Mouse (Mus musculus) ES-E14 (cell line): ENCODE measurements at regions not wholly inside any gene's neighbourhood (a gene's known extent, or its start where the extent isn't known, plus 50 kb on each side); places are given as distances from the start of the nearest gene placed in this dataset.

ENCODE experiments used
- DNase-seq: peaks from one replicate; pipeline ENCODE4 v3.0.0-alpha.2; 2013; ENCODE audit warnings: low read depth, low spot score
- H3K27ac ChIP-seq: 2 replicates; pipeline ENCODE4 v1.5.1; 2012; ENCODE audit warnings: low read depth, mild to moderate bottlenecking, low read length, moderate library complexity, mixed read lengths; ENCODE audit not compliant: poor library complexity, insufficient read depth, severe bottlenecking
- H3K36me3 ChIP-seq: 2 replicates; pipeline ENCODE4 v1.6.1; 2012; ENCODE audit warnings: mild to moderate bottlenecking, low read length, moderate library complexity, mixed read lengths; ENCODE audit not compliant: control insufficient read depth, poor library complexity, insufficient read depth, severe bottlenecking
- H3K4me1 ChIP-seq, 2 experiments: fragments of 150-350 bp in 1 of 2; sonication (generic) in 1 of 2; 2 replicates each; pipeline ENCODE4 v1.6.1; 2012; ENCODE audit warnings: low read length in 2 of 2, mild to moderate bottlenecking in 1 of 2, mixed read lengths in 1 of 2; ENCODE audit not compliant: control insufficient read depth in 2 of 2, insufficient read depth in 2 of 2, poor library complexity in 1 of 2
- H3K4me3 ChIP-seq, 2 experiments: fragments of 150-350 bp in 1 of 2; sonication (generic) in 1 of 2; 2 replicates each; pipeline ENCODE4 v1.5.1; 2012; ENCODE audit warnings: low read length in 2 of 2, low read depth in 1 of 2, mild to moderate bottlenecking in 1 of 2, mixed read lengths in 1 of 2; ENCODE audit not compliant: insufficient read depth in 1 of 2, poor library complexity in 1 of 2, severe bottlenecking in 1 of 2
- H3K9ac ChIP-seq: 2 replicates; pipeline ENCODE4 v1.6.1; 2012; ENCODE audit warnings: low read depth, mild to moderate bottlenecking, low read length, mixed read lengths; ENCODE audit not compliant: poor library complexity, insufficient read depth, severe bottlenecking
- H3K9me3 ChIP-seq: fragments of 150-350 bp; sonication (generic); 2 replicates; pipeline ENCODE4 v1.6.1; 2012; ENCODE audit warnings: low read depth, mild to moderate bottlenecking, low read length; ENCODE audit not compliant: control insufficient read depth, insufficient read depth
- CHD2 ChIP-seq: IDR thresholded peaks from 2 replicates; pipeline ENCODE4 v1.6.1; 2014; ENCODE audit warnings: mild to moderate bottlenecking, low read depth, low read length, inconsistent platforms
- HCFC1 ChIP-seq: IDR thresholded peaks from 2 replicates; pipeline ENCODE4 v1.6.1; 2012; ENCODE audit warnings: low read length, inconsistent platforms, borderline replicate concordance; ENCODE audit not compliant: insufficient read depth
- MAFK ChIP-seq: IDR thresholded peaks from 2 replicates; pipeline ENCODE4 v1.6.1; 2014; ENCODE audit warnings: mild to moderate bottlenecking, low read depth, low read length, inconsistent platforms; ENCODE audit not compliant: insufficient read depth
- ZC3H11A ChIP-seq: IDR thresholded peaks from 2 replicates; pipeline ENCODE4 v1.6.1; 2012; ENCODE audit warnings: low read depth, mild to moderate bottlenecking, inconsistent platforms, low read length, borderline replicate concordance
- ZNF384 ChIP-seq: IDR thresholded peaks from 2 replicates; pipeline ENCODE4 v1.6.1; 2012; ENCODE audit warnings: low read depth, low read length, inconsistent platforms
- in situ Hi-C, 2 experiments: fragments of 600-800 bp; cut with MboI; formaldehyde crosslinking; loops; one replicate each; pipeline ENCODE4 v1.15.1; 2025; ENCODE audit warnings: low sequenced_read_pairs in 2 of 2, inconsistent platforms in 1 of 2; ENCODE audit not compliant: unreplicated experiment in 2 of 2

DNA sequence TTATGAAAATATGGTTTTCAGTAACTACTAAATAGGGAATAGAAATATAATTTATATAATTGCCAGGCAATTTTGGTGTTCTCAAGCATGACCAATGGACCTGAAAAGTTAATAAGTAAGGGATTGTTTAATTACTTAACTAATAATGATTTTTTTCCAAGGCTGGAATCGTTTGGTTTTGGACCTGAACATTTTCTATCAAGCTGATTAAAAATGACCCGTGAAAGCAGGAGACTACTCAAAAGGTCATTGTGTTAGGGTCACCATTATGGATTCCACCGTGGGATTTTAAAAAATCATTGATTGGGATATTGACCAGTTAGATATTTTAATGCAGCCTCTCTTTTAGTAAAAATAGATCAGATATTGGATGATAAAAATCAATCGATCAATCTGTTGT lies 416.9 kb downstream of the Pik3r1 start:
- TF ChIP-seq MAFK (no peak), HCFC1 (no peak), CHD2 (no peak), ZC3H11A (no peak), ZNF384 (no peak)
- no peak for DNase-seq
- Histone ChIP-seq H3K36me3 (no peaks in the 10 kb centered on the region), H3K9ac (no peak overlapping the region), H3K27ac (no peak overlapping the region), H3K9me3 (no peaks in the 10 kb centered on the region), H3K4me1 (no peaks in the 10 kb centered on the region), H3K4me3 (no peak overlapping the region)
- in situ Hi-C loops, result no loop called here

DNA sequence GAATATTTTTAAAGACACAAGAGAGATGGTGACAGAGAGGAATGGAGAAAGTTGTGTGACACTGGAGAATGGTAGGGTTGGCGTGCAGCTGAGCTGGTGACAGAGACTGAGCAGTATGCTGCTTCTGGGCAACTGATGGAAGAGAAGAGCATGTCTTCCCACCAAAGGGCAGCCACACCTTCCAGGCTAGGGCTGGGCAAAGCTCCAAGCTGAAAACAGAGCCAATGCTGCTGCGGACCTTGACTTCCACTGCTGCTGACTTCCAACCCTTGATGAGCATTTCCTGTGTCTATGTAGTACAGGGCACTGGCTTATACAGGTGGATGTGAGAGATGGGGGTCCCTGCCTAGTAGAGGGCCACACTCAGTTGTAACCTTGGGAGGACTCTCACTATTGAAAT lies 418.7 kb downstream of the Pik3r1 start:
- in situ Hi-C loops, result no loop called here
- H3K4me3 ChIP-seq, result no peak overlapping the region
- peaks cover 0 to 2% of the 10 kb centered on the region in 2 experiments; a peak in 1 of 4 replicates for H3K4me1 ChIP-seq
- no peak for TF ChIP-seq ZC3H11A
- TF ChIP-seq MAFK, result no peak
- TF ChIP-seq ZNF384, result no peak
- no peak for TF ChIP-seq HCFC1
- TF ChIP-seq CHD2, result no peak
- no peak for DNase-seq
- no peaks in the 10 kb centered on the region for H3K36me3 ChIP-seq
- no peak overlapping the region for H3K27ac ChIP-seq
- H3K9ac ChIP-seq, result no peak overlapping the region
- H3K9me3 ChIP-seq, result no peaks in the 10 kb centered on the region

GRCm38 (mm10) chr13:101338280-101338872 lies 429.6 kb downstream of the Pik3r1 start:
- Histone ChIP-seq H3K36me3 (no peaks in the 10 kb centered on the region), H3K4me1 (no peaks in the 10 kb centered on the region), H3K27ac (no peak overlapping the region), H3K9ac (no peak overlapping the region), H3K4me3 (no peak overlapping the region), H3K9me3 (no peaks in the 10 kb centered on the region)
- in situ Hi-C loops, result no loop called here
- no peak for DNase-seq
- no peak for TF ChIP-seq HCFC1
- no peak for TF ChIP-seq CHD2
- TF ChIP-seq ZNF384, result no peak
- TF ChIP-seq MAFK, result no peak
- no peak for TF ChIP-seq ZC3H11A

GRCm38 (mm10) chr13:101318621-101319020 lies 449.4 kb downstream of the Pik3r1 start:
- TF ChIP-seq HCFC1 (no peak), ZNF384 (no peak), MAFK (no peak), CHD2 (no peak), ZC3H11A (no peak)
- Histone ChIP-seq H3K36me3 (no peaks in the 10 kb centered on the region), H3K4me1 (no peaks in the 10 kb centered on the region), H3K9ac (no peak overlapping the region), H3K9me3 (no peaks in the 10 kb centered on the region), H3K4me3 (no peak overlapping the region), H3K27ac (no peak overlapping the region)
- in situ Hi-C loops, result no loop called here
- no peak for DNase-seq
